Mouse (Mus musculus): ENCODE results near the gene P2rx3. TPM values are rescaled to one million over a fixed set of nuclear protein-coding genes. Genes with fewer than 3 reads are reported as not detected.

Gene P2rx3
- total RNA-seq (2021): 0.76 and 2.2 TPM in 2 replicates
- long read RNA-seq, partial matches to known transcripts: 0 of 1 reads
- long read RNA-seq, other reads (novel, unspliced or antisense): 0 of 1 reads

GRCm38 (mm10) chr2:85037047-85038026 is at the start of gene P2rx3, which contains the start of gene Ssrp1:
Gene P2rx3, minus strand, starts transcription at chr2:85037462.
Gene Ssrp1, plus strand, starts transcription at chr2:85037234.
- DNase-seq: peak; percentile 88

- no peak for DNase-seq
Observed at GRCm38 (mm10) chr2:85073751-85074150, 36.5 kb upstream of the P2rx3 start.

GRCm38 (mm10) chr2:85071921-85072320 is 34.7 kb upstream of the P2rx3 start:
- DNase-seq: no peak

- DNase-seq: no peak
Observed at GRCm38 (mm10) chr2:85070086-85070485, 32.8 kb upstream of the P2rx3 start.

- no peak for DNase-seq
Observed at GRCm38 (mm10) chr2:85068626-85069025, 31.4 kb upstream of the P2rx3 start.

- no peak for DNase-seq
Observed at GRCm38 (mm10) chr2:85067903-85068625, 30.8 kb upstream of the P2rx3 start.

GRCm38 (mm10) chr2:85066937-85067336 is 29.7 kb upstream of the P2rx3 start:
- DNase-seq: no peak

GRCm38 (mm10) chr2:85065141-85065875 is 28.0 kb upstream of the P2rx3 start:
- DNase-seq: no peak

GRCm38 (mm10) chr2:85061107-85061541 is 23.9 kb upstream of the P2rx3 start:
- peak; percentile 60 for DNase-seq

- peak; percentile 81 for DNase-seq
Observed at GRCm38 (mm10) chr2:85060591-85061060, 23.4 kb upstream of the P2rx3 start.

GRCm38 (mm10) chr2:85059677-85060076 is 22.4 kb upstream of the P2rx3 start:
- DNase-seq: no peak

- no peak for DNase-seq
Observed at GRCm38 (mm10) chr2:85056711-85057110, 19.4 kb upstream of the P2rx3 start.

- no peak for DNase-seq
Observed at GRCm38 (mm10) chr2:85053192-85053816, 16.0 kb upstream of the P2rx3 start.

- DNase-seq: peak; percentile 56
Observed at GRCm38 (mm10) chr2:85050746-85051145, 13.5 kb upstream of the P2rx3 start.

- peak; percentile 75 for DNase-seq
Observed at GRCm38 (mm10) chr2:85050001-85050634, 12.9 kb upstream of the P2rx3 start.

- no peak for DNase-seq
Observed at GRCm38 (mm10) chr2:85049277-85049676, 12.0 kb upstream of the P2rx3 start.

GRCm38 (mm10) chr2:85048168-85048751 is 11.0 kb upstream of the P2rx3 start:
- peak; percentile 61 for DNase-seq

GRCm38 (mm10) chr2:85047596-85048167 is 10.4 kb upstream of the P2rx3 start, which contains the start of gene Tnks1bp1:
Gene Tnks1bp1, plus strand, starts transcription at chr2:85048022.
- DNase-seq: peak; percentile 98

GRCm38 (mm10) chr2:85047081-85047480 is 9.8 kb upstream of the P2rx3 start:
- DNase-seq: no peak

GRCm38 (mm10) chr2:85046222-85046621 is 9.0 kb upstream of the P2rx3 start:
- DNase-seq: no peak

All from adrenal gland, postnatal 25 days (tissue).